Mouse (Mus musculus) B cell, adult (primary cell): ENCODE data around the gene Uck2. TPM values are rescaled to one million over a fixed set of nuclear protein-coding genes. Genes with fewer than 3 reads are reported as not detected.

Source experiments
- total RNA-seq: library from RNA; stranded (reverse); gene quantifications from 4 replicates; pipeline ENCODE4 v1.2.4, GENCODE M21; 2023; ENCODE audit not compliant: inconsistent age

Uck2 gene
- total RNA-seq = 14.2 to 17.1 TPM (median 14.5 TPM) in 4 replicates

GRCm38 (mm10) chr1:167285320-167285355 is at the start of gene Uck2:
Gene Uck2 (minus strand): TSS chr1:167285320.

DNA sequence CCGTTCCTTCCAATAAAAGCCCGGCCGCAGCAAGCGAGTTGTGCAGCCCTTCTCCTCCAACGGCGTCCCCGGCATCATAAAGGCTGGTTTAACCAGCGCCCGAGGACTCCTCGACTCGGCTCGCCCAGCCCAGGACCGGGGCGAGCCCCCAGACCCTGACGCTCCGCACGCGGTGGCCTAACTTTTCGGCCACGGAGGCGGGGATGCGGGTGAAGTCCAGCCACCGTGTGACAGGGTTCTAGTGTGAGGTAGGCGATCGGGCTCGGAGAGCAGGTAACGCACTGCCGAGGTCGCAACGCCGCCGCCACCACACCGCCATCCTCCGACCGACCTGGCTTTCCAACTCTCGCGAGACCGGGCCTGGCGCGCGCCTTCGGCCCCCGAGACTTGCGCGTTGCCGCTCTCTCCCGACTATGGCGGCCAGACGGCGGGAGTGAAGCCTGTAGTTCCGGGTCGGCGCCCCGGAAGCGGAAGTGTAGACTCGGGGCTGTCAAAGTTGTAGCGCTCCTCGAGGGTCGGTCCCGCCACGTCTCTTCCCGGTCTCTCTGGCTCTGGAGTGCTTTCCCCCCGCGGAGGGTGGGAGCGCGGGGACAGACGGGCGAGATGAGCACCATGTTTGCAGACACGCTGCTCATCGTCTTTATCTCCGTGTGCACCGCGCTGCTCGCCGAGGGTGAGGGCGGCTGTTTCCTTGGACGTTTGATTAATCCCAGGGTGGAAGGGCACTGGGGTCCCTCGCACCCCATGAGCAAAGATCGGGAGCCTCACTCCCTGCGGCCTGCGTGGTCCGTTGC is 23.3 kb upstream of the Uck2 start, which contains the start of gene Tmco1:
Tmco1 (plus strand) TSS at position 118 of the 794 bp plus-strand sequence.

Other genes with a start within 250 kb of the Uck2 start
- 30.1 to 35.5 TPM (median 31.1 TPM) in 4 replicates for gene Tmco1, start 23.1 kb upstream of the Uck2 start, total RNA-seq
- 34.1 to 45.1 TPM (median 34.5 TPM) in 4 replicates for gene Aldh9a1, start 64.7 kb upstream of the Uck2 start, total RNA-seq
- 3.1 to 5.1 TPM (median 3.4 TPM) in 4 replicates for gene Mgst3, start 108.5 kb upstream of the Uck2 start, total RNA-seq
- not detected in 4 replicates for gene Lrrc52, start 181.5 kb upstream of the Uck2 start, total RNA-seq